Mouse (Mus musculus) adrenal gland (tissue): ENCODE data around the gene Aurkb.

Experiments
- intact Hi-C: fragments of 180-260 bp; cut with DNase I; formaldehyde crosslinking; loops from one replicate; pipeline ENCODE4 v1.15.1; 2025

The Aurkb gene

DNA sequence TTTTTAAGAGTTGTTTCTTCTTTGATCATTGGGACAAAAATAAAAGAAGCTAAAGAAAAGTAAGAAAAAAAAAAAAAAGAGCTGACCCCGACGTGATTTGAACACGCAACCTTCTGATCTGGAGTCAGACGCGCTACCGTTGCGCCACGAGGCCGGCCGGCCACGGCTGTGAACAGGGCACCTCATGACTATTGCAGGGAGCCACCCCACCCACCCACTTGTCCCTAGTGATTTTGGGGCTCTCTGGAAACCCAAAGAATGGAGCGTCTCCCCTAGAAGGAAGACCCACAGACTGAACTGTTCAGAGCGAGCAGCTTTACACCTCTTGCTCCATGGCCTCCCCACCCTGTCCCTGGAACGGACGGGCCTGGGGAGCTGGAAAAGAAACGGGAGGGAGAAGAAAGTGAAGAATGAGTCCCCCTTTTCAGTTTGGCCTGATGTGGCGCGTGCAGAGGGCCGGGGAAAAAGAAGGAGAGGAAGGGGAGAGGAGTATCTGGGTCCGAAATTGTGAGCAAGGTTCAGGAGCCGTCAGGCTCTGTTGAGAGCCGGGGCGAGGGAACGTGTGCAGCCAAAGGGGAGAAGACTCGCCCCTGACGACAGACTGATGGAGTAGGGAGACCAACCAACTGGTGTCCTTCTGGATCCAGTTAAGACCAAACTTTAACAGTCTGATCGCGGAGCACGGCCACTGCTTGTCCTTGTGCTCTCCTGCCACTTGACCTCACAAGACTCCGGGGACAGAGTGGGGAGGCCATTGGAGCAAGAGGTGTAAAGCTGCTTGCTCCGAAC, 18.2 kb downstream of the Aurkb start:
- intact Hi-C loops, result loop anchor here (1.0 kb wide), 2 partner anchors 22 to 55 kb away; no protein-coding TSS in a partner anchor

DNA sequence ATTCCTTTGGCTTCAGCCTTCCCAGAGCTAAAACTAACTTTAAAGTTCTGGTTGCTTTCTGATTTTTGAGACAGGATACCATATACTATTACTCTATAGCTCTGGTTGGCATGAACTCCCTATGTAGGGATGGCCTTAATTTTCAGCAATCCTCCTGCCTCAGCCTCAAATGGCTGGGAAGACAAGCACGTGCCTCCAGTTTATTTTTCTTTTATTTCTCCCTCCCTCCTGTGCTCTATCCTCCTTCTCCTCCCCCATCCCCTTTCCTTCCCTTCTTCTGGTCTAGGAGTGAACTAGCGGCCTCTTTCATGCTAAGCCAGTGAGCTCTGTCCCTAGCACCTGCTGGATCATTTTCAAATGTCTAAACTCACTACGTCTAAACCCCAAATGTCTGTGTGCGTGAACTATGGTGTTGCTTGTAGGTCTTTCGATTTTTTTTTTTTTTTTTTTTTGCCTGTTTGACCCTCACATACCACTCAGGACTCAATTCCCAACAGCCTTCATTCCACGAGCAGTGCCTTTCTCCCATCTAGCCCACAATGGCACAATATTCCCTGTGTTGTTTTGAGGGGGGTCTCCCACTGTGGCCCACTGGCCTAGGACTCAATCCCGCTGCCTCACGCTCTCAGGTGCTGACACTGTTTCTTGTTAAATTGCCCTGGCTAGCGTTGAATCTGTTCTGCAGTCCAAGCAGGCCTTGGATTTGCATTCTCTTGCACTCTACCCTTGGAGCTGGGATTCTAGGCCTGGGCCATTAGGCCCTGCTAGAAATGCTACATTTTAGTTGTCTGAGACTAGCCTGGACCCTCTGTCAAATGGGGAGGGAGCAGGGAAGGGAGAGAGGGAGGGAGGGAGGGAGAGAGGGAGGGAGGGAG, 19.0 kb downstream of the Aurkb start:
- intact Hi-C loops, result no loop called here

DNA sequence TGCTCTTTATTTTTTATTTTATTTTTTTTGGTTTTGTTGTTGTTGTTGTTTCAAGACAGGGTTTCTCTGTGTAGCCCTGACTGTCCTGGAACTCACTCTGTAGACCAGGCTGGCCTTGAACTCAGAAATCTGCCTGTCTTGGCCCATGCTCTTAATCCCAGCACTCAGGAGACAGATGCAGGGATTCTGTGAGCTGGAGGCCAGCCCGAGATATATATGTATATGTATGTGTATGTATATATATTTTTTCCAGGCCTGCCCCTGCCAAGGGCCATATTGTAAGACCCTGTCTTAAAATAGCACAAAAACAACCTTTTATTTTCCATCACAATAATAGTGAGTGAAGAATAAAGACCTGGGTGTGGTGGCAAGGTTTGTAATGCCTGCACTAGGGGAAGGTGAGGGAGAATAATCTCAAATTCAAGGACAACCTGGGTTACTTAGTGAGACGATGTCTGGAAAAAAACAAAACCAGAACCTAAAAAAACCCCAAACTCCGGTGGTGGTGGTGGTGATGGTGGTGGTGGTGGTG, 20.0 kb downstream of the Aurkb start:
- intact Hi-C loops, result no loop called here

DNA sequence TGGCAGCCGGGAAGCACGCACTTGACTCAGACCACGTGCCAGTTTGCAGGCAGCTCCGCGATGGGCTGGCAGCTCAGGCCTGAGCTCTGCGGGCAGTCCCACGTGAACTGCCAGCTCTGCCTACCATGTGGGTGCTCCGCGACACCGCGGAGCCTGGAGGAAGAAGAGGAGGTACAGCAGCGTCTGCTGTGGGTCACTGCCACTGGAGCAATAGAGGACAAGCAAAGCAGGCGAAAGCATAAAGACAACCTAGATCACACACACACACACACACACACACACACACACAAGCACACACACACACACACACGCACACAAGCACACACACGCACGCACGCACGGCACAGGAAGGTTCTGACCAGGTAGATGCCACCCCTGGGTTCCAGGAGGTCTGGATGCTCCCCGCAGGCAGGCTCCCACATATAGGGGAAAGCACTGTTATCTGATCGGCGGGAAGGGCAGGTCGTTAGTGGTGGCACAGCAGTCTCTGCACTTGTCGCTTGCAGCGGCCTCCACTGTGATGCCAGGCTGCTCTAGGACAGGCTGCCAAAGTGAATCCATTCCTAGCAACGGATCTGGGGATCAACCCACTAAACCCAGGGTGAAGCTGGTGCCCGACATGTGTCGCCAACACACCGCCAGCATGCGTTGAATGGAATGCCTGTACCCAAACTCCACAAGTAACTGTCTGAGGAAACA, 20.9 kb downstream of the Aurkb start:
- intact Hi-C loops, result no loop called here

DNA sequence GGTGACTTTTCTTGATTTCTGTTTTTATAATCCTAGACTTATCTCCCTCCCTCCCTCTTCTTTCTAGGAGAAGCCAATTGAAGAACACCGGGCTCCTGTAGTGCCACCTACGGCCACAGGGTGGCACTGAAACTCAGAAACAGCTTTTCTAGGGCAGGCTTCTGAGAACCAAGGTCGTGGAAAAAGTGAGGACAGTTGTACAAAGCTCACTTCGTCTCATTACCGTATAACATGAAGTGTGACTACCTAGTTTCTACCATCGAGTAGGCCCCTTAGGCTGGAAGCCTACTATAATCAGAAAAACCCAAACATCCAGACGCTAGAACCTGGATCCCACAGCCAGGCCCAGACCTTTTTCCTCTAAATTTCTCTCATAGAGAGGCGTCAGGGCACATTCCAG, 21.5 kb downstream of the Aurkb start:
- intact Hi-C loops, result no loop called here

DNA sequence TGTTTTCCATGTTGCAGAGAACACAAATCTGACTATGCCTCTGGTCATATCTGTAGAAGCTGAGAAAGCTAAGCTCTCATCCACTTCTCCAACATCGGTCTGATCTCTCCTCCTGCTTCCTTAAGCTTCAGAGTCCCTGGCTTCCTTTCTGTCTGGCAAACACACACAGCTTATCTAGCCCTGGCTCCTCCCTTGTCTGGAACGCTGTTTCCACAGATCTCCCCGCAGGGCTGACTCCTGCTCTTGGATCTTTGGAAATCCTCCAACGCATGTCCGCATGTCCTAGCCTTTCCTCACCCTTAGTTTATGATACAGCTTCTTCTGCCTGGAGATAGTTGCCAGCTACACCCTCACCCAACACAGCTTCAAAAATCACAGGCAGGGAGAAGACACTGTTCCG, 22.2 kb downstream of the Aurkb start:
- intact Hi-C loops, result no loop called here

DNA sequence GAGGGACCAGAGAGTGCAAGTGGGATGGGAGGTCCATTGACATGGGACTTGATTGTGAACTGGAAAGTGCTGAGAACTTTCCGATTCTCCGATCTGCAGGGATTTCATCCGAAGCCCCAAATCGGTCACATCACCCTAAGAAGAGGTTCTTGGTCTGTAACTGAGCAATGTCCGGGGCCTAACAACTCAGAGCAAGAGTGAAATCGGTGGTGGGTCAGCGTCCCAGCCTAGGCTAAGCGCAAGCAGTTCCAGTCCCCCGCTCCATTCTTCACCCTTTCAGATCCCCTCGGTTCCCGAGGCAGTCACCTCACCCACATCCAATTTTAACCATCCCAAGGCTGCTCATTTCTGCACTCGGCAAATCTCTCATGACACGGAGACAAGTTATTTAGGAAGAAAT, 24.6 kb downstream of the Aurkb start:
- intact Hi-C loops, result no loop called here

DNA sequence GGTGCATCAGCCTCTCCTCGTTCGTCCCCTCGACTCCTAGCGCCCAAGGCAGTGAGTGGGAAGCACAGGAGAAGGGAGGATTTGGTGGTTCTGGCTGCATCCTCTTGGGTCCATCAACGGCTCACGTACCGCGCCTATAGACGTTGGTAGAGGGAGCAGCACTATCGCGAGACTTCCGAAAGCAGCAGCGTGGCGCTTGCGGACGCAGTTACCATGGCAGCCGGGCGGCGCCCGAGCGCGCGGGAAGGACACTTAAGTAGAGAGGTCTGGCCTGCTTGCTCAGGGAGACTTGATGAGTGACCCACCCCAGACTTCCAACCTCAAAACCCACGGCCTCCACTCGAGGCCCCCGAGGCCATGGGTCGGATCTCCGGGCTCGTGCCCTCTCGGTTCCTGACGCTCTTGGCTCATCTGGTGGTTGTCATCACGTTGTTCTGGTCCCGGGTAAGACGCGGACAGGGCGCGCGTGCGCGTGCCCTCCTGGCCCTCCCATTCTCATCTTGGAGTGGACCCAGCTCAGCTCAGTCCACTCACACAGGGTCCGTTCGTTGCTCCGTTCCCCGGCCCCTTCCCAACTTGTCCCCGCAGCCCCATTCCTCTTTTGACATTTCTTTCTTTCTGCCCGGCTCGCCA, 25.3 kb downstream of the Aurkb start, which contains the start of gene Tmem107:
Tmem107 (plus strand) TSS at position 217 of the 633 bp plus-strand sequence.
- intact Hi-C loops, result no loop called here

DNA sequence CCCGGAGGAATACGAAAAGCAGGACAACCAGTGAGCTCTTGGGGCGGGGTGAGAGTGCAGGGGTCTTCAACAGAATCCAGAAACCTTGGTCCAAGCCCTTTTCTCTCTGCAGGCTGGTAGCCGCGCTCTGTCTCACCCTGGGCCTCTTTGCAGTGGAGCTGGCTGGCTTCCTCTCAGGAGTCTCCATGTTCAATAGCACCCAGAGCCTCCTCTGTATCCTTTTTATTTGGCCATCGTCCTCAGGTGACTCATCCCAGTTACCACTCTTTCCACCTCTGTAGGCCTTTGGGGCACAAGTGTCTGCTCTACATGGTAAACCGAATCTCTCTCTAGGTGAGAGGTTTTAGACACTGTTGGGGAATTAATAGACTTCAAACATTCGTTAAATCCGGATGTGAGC, 25.8 kb downstream of the Aurkb start:
- intact Hi-C loops, result no loop called here

DNA sequence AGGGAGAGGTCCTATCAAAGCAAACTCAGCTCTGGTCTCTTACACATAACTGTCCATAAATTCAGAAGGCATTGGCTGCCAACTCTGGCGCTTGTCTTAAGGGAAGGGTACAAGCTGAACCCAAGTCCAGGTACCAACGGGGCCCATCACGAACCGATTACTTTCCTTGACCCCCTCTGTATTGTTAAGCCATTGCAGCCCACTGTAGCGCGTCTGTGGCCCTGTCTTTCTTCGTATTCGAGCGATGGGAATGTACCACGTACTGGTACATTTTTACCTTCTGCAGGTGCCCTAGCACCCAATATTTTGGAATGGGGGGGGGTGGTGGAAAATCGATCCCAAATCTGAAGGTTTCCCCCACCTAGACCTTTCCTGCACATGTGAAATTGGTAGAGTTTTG, 26.8 kb downstream of the Aurkb start:
- intact Hi-C loops, result no loop called here

DNA sequence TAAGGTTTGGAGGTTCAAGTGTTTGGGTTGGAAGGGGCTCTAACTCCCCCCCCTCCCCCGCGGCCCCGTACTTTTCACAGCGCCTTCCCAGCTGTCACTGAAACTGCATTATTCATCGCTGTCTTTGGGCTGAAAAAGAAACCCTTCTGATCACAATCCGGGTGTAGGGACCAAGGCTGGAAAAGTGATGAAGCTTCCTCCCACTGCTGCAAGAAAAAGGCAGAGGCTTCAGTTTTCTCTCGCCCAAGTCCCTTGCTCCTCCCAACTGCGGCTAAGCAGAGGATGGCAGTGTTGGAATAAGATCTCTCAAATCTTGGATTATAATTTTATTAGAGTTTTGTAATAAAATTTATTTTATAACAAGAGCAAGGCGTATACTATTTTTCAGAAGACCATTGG, 27.2 kb downstream of the Aurkb start:
- intact Hi-C loops, result no loop called here

DNA sequence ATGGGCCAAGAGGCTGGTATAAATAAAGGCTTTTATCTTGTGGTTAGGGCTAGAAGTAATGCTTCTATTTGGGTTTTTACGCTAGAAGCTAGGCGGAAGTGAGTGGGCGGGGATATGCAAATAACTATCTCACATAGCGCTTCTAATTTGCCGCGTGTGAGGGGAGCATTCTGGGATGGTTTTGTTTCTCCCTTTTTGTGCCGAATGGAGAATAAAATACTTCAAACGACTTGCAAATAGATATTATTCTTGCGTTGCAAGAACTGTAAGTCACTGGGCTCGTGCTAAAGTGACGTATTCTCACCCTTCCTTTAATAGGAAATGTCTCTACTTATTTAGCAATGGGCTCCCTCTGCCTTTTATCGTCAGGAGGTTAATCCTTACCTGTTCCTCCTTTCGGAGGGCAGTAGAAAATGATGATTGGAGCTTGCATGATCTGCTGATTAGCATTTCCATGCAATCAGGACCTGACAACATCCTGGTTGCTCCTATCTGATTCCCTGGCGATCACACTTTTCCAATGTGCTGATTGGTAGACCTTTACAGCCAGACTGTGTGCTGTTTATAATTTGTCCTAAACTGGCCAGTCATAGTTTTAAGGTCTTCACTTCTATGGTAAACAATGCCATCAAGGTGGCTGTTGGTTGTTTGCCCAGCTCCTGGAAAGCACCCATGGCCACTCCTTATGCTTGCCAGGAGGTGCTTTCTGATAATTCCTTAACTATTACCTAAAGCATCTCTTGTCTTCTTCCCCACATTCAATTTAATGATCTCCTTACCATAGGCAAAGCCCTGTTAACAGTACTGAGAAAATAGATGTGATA, 27.8 kb downstream of the Aurkb start:
- intact Hi-C loops, result no loop called here

DNA sequence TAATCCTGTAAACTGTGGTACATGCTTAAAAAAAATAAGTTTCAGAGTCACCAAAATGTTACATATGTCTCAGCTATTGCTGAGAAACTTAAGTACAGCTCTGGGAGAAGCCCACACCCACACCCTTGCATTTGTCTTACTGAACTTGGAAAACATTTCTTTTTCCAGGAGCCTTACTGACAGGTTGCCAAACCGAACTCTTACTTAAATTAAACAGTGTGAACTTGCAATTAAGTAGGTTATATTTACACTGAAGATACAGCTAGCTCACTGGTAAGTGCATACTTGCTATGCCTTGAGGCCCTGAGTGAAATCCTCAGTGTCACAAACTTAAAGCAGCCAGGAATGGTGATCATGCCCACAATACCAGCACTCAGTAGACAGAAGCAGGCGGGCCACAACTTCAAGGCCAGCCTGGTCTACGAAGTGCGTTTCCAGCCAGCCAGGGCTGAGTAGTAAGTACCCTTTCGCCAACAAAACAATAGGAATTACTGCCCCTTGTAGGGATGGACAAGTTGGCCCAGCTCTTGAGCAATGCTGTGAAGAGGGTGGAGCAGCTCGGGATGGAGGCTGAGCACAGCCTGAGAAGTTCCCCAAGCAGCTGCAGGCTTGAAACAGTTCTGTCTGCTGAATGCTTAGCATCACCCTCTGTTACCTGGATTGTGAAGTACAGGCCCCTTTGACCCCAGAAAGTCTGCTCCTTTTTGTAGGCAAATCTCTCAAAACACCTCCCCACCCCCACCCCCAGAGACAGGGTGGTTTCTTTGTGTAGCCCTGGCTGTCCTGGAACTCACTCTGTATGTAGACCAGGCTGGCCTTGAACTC, 28.7 kb downstream of the Aurkb start:
- intact Hi-C loops, result no loop called here

DNA sequence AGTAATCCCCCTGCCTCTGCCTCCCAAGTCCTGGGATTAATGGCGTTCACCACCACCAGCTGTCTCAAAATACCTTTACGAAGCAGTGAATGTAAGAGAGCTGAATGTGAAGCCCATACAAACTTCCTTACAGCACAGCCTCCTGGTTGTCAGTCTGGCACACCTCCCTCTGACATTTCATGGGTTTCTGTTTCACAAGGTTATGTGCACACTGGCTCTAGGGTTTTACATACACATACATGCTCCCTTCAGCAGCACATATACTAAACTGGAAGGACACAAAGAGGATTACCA, 29.3 kb downstream of the Aurkb start:
- intact Hi-C loops, result no loop called here

DNA sequence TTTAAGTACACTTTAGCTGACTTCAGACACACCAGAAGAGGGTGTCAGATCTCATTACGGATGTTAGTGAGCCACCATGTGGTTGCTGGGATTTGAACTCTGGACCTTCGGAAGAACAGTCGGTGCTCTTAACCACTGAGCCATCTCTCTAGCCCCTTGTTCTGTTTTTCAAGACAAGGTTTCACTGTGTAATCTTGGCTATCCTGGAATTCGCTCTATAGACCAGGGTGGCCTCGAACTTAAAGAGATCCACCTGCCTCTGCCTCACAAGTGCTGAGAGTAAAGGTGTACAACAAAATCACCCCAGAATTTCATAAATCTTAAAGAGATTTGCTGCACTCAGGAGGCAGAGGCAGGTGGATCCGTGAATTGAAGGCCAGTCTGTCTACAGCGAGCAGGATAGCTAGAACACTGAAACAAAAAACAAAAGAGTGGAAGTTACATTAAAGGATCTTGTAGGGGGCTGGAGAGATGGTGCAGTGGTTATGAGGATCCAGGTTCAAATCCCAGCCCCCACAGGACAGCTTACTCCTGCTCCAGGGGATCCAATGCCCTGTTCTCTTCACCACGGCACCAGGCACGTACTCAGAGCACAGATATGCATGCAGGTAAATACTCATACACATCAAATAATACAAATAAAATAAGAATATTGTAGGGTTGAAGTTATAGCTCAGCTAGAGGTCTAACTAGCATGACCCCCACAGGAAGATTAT, 30.5 kb downstream of the Aurkb start:
- intact Hi-C loops, result no loop called here

DNA sequence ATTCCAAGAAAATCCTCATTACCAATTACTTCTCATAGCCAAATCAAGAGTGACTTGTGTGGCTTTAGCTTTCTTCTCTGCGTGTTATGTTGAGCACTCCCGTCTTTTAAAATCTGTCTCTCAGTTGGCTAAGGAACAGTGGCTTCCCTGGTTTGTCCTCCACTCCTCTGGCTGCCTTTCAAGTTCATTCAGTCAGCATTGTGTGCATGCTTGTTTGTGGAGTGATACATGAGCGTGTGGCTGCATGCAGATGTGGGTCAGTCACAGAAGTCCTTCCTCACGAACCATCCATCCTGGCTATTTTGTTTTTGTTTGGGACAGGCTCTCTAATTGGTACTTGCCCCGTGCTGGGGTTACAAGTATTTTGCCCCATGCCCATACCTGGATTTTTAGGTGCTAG, 31.1 kb downstream of the Aurkb start:
- intact Hi-C loops, result no loop called here

DNA sequence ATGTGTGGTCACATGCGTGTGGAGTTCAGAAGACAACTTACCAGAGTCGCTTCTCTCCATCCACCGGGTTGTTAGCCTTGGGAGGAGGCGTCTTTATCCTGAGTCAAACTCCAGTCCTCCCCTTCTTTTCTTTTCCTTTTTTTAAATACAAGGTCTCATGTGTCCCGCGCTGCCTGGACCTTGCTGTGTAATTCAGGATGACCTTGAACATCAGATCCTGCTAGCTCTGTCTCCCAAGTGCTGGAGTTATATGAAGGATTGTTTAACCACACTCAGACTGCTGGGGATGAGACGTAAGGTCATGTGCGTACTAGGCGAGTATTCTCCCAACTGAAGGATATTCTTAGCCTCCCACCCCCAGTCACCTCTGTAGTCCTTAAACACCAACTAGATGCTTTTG, 31.9 kb downstream of the Aurkb start:
- intact Hi-C loops, result no loop called here

DNA sequence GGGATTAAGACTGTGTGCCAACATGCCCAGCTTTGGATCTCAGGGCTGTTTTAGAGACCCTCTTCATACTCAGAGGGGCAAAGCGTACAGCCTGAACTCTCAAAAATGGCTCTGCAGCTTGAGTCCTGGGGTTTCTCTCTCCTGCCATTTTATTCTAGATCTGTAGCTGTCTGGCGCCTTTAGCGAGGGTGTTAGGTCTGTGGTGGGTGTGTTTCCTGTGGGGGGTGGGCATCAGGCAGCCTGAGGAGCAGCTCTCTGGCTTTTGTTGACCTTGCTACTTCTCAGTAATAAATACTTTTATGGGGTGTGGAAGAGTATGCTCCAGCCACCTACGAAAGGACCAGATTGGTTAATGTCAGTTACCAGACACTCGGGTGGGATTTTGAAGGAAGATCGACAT, 32.6 kb downstream of the Aurkb start:
- intact Hi-C loops, result no loop called here
